In the genomic region with DNA sequence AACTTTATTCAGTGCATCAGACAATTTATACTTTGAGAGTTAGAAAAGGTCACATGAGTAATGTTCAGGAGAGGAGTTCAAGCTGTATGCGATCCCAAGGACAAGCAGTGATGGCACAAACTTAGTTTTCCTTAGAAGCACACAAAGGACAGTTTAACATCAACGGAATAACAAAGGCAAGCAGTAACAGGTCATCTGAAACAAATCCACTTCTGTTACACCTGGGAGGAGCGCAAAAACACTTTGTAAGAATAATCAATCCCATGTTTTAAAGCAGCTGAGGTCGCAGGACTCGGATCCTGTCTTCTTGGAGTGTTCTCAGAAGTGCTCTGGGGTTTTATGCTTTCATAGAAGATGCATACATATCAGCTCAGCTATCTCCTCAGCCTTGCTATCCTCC, we compare ENCODE assay signal across 21 mouse cellular contexts.
DNase-seq lines count a peak whose midpoint lies in the region; ATAC-seq and TF ChIP-seq lines count a peak whose summit lies in the region.
"Had no signal": no experiment of that assay in that cellular context is flagged by ENCODE, and none has a peak within 500 bp of the region (broad histone marks: within the 10 kb centered on the region; RNA-seq: fewer than 3 reads in every experiment).

No protein-coding gene starts in this region.

- WGBS in midbrain, embryonic 10.5 days: 85% methylated on average over 5 of the region's 5 CpGs
- 81% methylated on average over 5 of the region's 5 CpGs for WGBS in midbrain, embryonic 15.5 days

- no peak for ATAC-seq in midbrain, embryonic 15.5 days (replicated peaks)
- ATAC-seq: activated CD4-positive, CD25-positive, alpha-beta regulatory T cell, adult 4 months; forebrain, embryonic 13.5 days; forebrain, embryonic 15.5 days; forebrain, postnatal 0 days; Patski had no signal

- no peak overlapping the region for H3K4me3 ChIP-seq in midbrain, embryonic 10.5 days
- H3K4me3 ChIP-seq in midbrain, embryonic 15.5 days: no peak overlapping the region
- no peak overlapping the region for H3K4me3 ChIP-seq in ES-E14 (ENCODE audit: insufficient read depth in 1 of 2, low read depth in 1 of 2, low read length in 2 of 2, poor library complexity in 1 of 2, severe bottlenecking in 1 of 2)
- H3K4me3 ChIP-seq: embryonic facial prominence, embryonic 10.5 days; embryonic facial prominence, embryonic 12.5 days; forebrain, embryonic 13.5 days; forebrain, embryonic 15.5 days had no signal

- no peak overlapping the region for H3K4me2 ChIP-seq in midbrain, embryonic 15.5 days
- H3K4me2 ChIP-seq: embryonic facial prominence, embryonic 12.5 days; forebrain, embryonic 13.5 days; forebrain, embryonic 15.5 days had no signal

- no peak for DNase-seq in midbrain, embryonic 10.5 days (ENCODE audit: low spot score)
- DNase-seq in ES-E14 (ENCODE audit: low read depth, low spot score) (peak; percentile 55), ZHBTc4 (ENCODE audit: low read depth, low spot score) (peak; percentile 80)
- DNase-seq in neural tube, embryonic 10.5 days (ENCODE audit: extremely low spot score, low spot score): no peak
- DNase-seq in Muller cell, postnatal 12 days (ENCODE audit: inconsistent ontology term): no peak
- DNase-seq: adrenal gland, adult 8-10 months; adrenal gland, postnatal 14 days; adrenal gland, postnatal 36 days; cerebellum, adult 11-12 months; cerebellum, adult 2 months; cerebellum, adult 9-10 months; cerebellum, postnatal 10 days; cerebellum, postnatal 25 days; forebrain, postnatal 0 days had no signal

- in situ Hi-C loops in ES-E14 (cut with MboI; ENCODE audit: low sequenced_read_pairs in 2 of 2, unreplicated experiment in 2 of 2): no loop called here

- H3K9me3 ChIP-seq in midbrain, embryonic 10.5 days (replicated peaks): no peaks in the 10 kb centered on the region
- no peaks in the 10 kb centered on the region for H3K9me3 ChIP-seq in midbrain, embryonic 15.5 days
- H3K9me3 ChIP-seq in ES-E14 (ENCODE audit: control insufficient read depth, insufficient read depth, low read depth, low read length): no peaks in the 10 kb centered on the region
- H3K9me3 ChIP-seq: embryonic facial prominence, embryonic 10.5 days; embryonic facial prominence, embryonic 12.5 days; forebrain, embryonic 13.5 days; forebrain, embryonic 15.5 days had no signal

- no peaks in the 10 kb centered on the region for H3K36me3 ChIP-seq in midbrain, embryonic 10.5 days
- no peaks in the 10 kb centered on the region for H3K36me3 ChIP-seq in midbrain, embryonic 15.5 days (replicated peaks)
- H3K36me3 ChIP-seq in ES-E14 (ENCODE audit: control insufficient read depth, insufficient read depth, low read length, poor library complexity, severe bottlenecking): no peaks in the 10 kb centered on the region
- H3K36me3 ChIP-seq: embryonic facial prominence, embryonic 10.5 days; embryonic facial prominence, embryonic 12.5 days; forebrain, embryonic 15.5 days had no signal

- H3K4me1 ChIP-seq in midbrain, embryonic 10.5 days: peaks cover 12% of the 10 kb centered on the region
- no peaks in the 10 kb centered on the region for H3K4me1 ChIP-seq in midbrain, embryonic 15.5 days
- H3K4me1 ChIP-seq in ES-E14 (ENCODE audit: control insufficient read depth in 2 of 2, insufficient read depth in 2 of 2, low read length in 2 of 2, poor library complexity in 1 of 2): no peaks in the 10 kb centered on the region
- H3K4me1 ChIP-seq: embryonic facial prominence, embryonic 10.5 days; forebrain, embryonic 13.5 days; forebrain, embryonic 15.5 days had no signal

- no peaks in the 10 kb centered on the region for H3K27me3 ChIP-seq in midbrain, embryonic 10.5 days (ENCODE audit: low read depth, poor library complexity, severe bottlenecking)
- no peaks in the 10 kb centered on the region for H3K27me3 ChIP-seq in midbrain, embryonic 15.5 days (replicated peaks)
- H3K27me3 ChIP-seq: embryonic facial prominence, embryonic 12.5 days; forebrain, embryonic 13.5 days; forebrain, embryonic 15.5 days had no signal

- no peak overlapping the region for H3K9ac ChIP-seq in midbrain, embryonic 15.5 days
- H3K9ac ChIP-seq in ES-E14 (ENCODE audit: insufficient read depth, low read depth, low read length, poor library complexity, severe bottlenecking): no peak overlapping the region
- H3K9ac ChIP-seq: embryonic facial prominence, embryonic 12.5 days; forebrain, embryonic 13.5 days; forebrain, embryonic 15.5 days; forebrain, postnatal 0 days had no signal

- H3K27ac ChIP-seq in midbrain, embryonic 10.5 days (replicated peaks): 0 out of 2 replicates have a peak overlapping the region, but pooled peaks have one; percentile 49
- no peak overlapping the region for H3K27ac ChIP-seq in midbrain, embryonic 15.5 days
- no peak overlapping the region for H3K27ac ChIP-seq in ES-E14 (ENCODE audit: insufficient read depth, low read depth, low read length, poor library complexity, severe bottlenecking)
- H3K27ac ChIP-seq: embryonic facial prominence, embryonic 10.5 days; embryonic facial prominence, embryonic 12.5 days; forebrain, embryonic 13.5 days; forebrain, embryonic 15.5 days had no signal

TF ChIP-seq in ES-E14, 5 proteins besides CTCF, POLR2A, EP300 and RAD21:
- TF ChIP-seq ZC3H11A (IDR thresholded peaks at IDR 0.05; ENCODE audit: borderline replicate concordance, low read depth, low read length): no peak
- TF ChIP-seq MAFK (IDR thresholded peaks at IDR 0.05; ENCODE audit: insufficient read depth, low read depth, low read length): no peak
- no peak for TF ChIP-seq ZNF384 (IDR thresholded peaks at IDR 0.05; ENCODE audit: low read depth, low read length)
- no peak for TF ChIP-seq CHD2 (IDR thresholded peaks at IDR 0.05; ENCODE audit: low read depth, low read length)
- no peak for TF ChIP-seq HCFC1 (IDR thresholded peaks at IDR 0.05; ENCODE audit: borderline replicate concordance, insufficient read depth, low read length)
TF ChIP-seq in ES-E14: peak in this region for 0.

Comparison
In these comparisons a context has a peak if more than half of its experiments do, and no peak if none do; other contexts are left out.
1. DNase-seq: peak in ES-E14 (single experiment) and ZHBTc4 (single experiment); none in midbrain, embryonic 10.5 days (single experiment), neural tube, embryonic 10.5 days (single experiment) and Muller cell, postnatal 12 days (single experiment).